Mouse (Mus musculus): ENCODE measurements around the gene Igsf9. TPM values are rescaled to one million over a fixed set of nuclear protein-coding genes. Genes with fewer than 3 reads are reported as not detected.

Gene Igsf9
- polyA plus RNA-seq, 1 experiment, result 0.77 TPM

GRCm38 (mm10) chr1:172528701-172529100 lies 47.1 kb downstream of the Igsf9 start:
- H3K79me2 ChIP-seq (ENCODE audit: control insufficient read depth, insufficient read depth), result no peaks in the 10 kb centered on the region
- H3ac ChIP-seq (ENCODE audit: control insufficient read depth, insufficient read length), result no peak overlapping the region
- no peak overlapping the region for H3K4me2 ChIP-seq (ENCODE audit: low read depth)
- no peak overlapping the region for H3K4me3 ChIP-seq
- TF ChIP-seq MYOD1 (IDR thresholded peaks at IDR 0.05; ENCODE audit: control insufficient read depth in 1 of 3, insufficient read length in 2 of 3, low read depth in 2 of 3) (no peak), CEBPB (IDR thresholded peaks at IDR 0.05; ENCODE audit: insufficient read depth, poor library complexity, severe bottlenecking) (no peak), SRF (IDR thresholded peaks at IDR 0.05; ENCODE audit: control insufficient read depth, insufficient read length, low read depth) (no peak), REST (IDR thresholded peaks at IDR 0.05; ENCODE audit: insufficient read depth, insufficient read length) (no peak), MYOG (IDR thresholded peaks at IDR 0.05; ENCODE audit: control insufficient read depth in 1 of 3, insufficient read depth in 1 of 3, insufficient read length in 2 of 3, low read depth in 2 of 3) (no peak), MAX (IDR thresholded peaks at IDR 0.05; ENCODE audit: low read depth) (no peak), TCF3 (IDR thresholded peaks at IDR 0.05; ENCODE audit: insufficient read length, low read depth) (no peak), POLR2AphosphoS2 (IDR thresholded peaks at IDR 0.05; ENCODE audit: insufficient read length, low read depth) (no peak)
- no peaks in the 10 kb centered on the region for H3K36me3 ChIP-seq (ENCODE audit: control insufficient read depth, insufficient read depth)
- no peaks in the 10 kb centered on the region for H3K27me3 ChIP-seq (ENCODE audit: control insufficient read depth, insufficient read depth, insufficient read length)

GRCm38 (mm10) chr1:172530544-172531220 lies 49.1 kb downstream of the Igsf9 start:
- H3K27me3 ChIP-seq (ENCODE audit: control insufficient read depth, insufficient read depth, insufficient read length), result no peaks in the 10 kb centered on the region
- TF ChIP-seq MYOG (IDR thresholded peaks at IDR 0.05; ENCODE audit: control insufficient read depth in 1 of 3, insufficient read depth in 1 of 3, insufficient read length in 2 of 3, low read depth in 2 of 3), result no peak
- TF ChIP-seq TCF12 (IDR thresholded peaks at IDR 0.05; ENCODE audit: insufficient read depth, poor library complexity, severe bottlenecking), result no peak
- TF ChIP-seq E2F4 (IDR thresholded peaks at IDR 0.05; ENCODE audit: insufficient read depth), result no peak
- no peak for TF ChIP-seq MYOD1 (IDR thresholded peaks at IDR 0.05; ENCODE audit: control insufficient read depth in 1 of 3, insufficient read length in 2 of 3, low read depth in 2 of 3)
- TF ChIP-seq SRF (IDR thresholded peaks at IDR 0.05; ENCODE audit: control insufficient read depth, insufficient read length, low read depth), result no peak
- no peak for TF ChIP-seq MAX (IDR thresholded peaks at IDR 0.05; ENCODE audit: low read depth)
- no peak for TF ChIP-seq POLR2A (IDR thresholded peaks at IDR 0.05; ENCODE audit: insufficient read length, low read depth)
- TF ChIP-seq CEBPB (IDR thresholded peaks at IDR 0.05; ENCODE audit: insufficient read depth, poor library complexity, severe bottlenecking), result no peak
- no peak for TF ChIP-seq TCF3 (IDR thresholded peaks at IDR 0.05; ENCODE audit: insufficient read length, low read depth)
- TF ChIP-seq POLR2AphosphoS2 (IDR thresholded peaks at IDR 0.05; ENCODE audit: insufficient read length, low read depth), result no peak
- TF ChIP-seq REST (IDR thresholded peaks at IDR 0.05; ENCODE audit: insufficient read depth, insufficient read length), result no peak
- no peak for TF ChIP-seq USF1 (IDR thresholded peaks at IDR 0.05; ENCODE audit: low read depth)
- peak overlapping the region; percentile 12 for H3K4me2 ChIP-seq (ENCODE audit: low read depth)
- no peaks in the 10 kb centered on the region for H3K79me2 ChIP-seq (ENCODE audit: control insufficient read depth, insufficient read depth)
- H3K36me3 ChIP-seq (ENCODE audit: control insufficient read depth, insufficient read depth), result no peaks in the 10 kb centered on the region
- H3K4me3 ChIP-seq, result no peak overlapping the region
- no peak overlapping the region for H3ac ChIP-seq (ENCODE audit: control insufficient read depth, insufficient read length)

- no peak overlapping the region for H3ac ChIP-seq (ENCODE audit: control insufficient read depth, insufficient read length)
- no peaks in the 10 kb centered on the region for H3K27me3 ChIP-seq (ENCODE audit: control insufficient read depth, insufficient read depth, insufficient read length)
- TF ChIP-seq MYOD1 (IDR thresholded peaks at IDR 0.05; ENCODE audit: control insufficient read depth in 1 of 3, insufficient read length in 2 of 3, low read depth in 2 of 3) (no peak), POLR2AphosphoS2 (IDR thresholded peaks at IDR 0.05; ENCODE audit: insufficient read length, low read depth) (no peak), CEBPB (IDR thresholded peaks at IDR 0.05; ENCODE audit: insufficient read depth, poor library complexity, severe bottlenecking) (no peak), POLR2A (IDR thresholded peaks at IDR 0.05; ENCODE audit: insufficient read length, low read depth) (no peak), MAX (IDR thresholded peaks at IDR 0.05; ENCODE audit: low read depth) (no peak), SRF (IDR thresholded peaks at IDR 0.05; ENCODE audit: control insufficient read depth, insufficient read length, low read depth) (no peak), TCF3 (IDR thresholded peaks at IDR 0.05; ENCODE audit: insufficient read length, low read depth) (no peak), REST (IDR thresholded peaks at IDR 0.05; ENCODE audit: insufficient read depth, insufficient read length) (no peak)
- no peak overlapping the region for H3K4me3 ChIP-seq
- no peaks in the 10 kb centered on the region for H3K36me3 ChIP-seq (ENCODE audit: control insufficient read depth, insufficient read depth)
- no peaks in the 10 kb centered on the region for H3K79me2 ChIP-seq (ENCODE audit: control insufficient read depth, insufficient read depth)
- H3K4me2 ChIP-seq (ENCODE audit: low read depth), result no peak overlapping the region
These were observed 51.0 kb downstream of the Igsf9 start for GRCm38 (mm10) chr1:172532551-172532950.

- Histone ChIP-seq H3K27me3 (ENCODE audit: control insufficient read depth, insufficient read depth, insufficient read length) (no peaks in the 10 kb centered on the region), H3K79me2 (ENCODE audit: control insufficient read depth, insufficient read depth) (no peaks in the 10 kb centered on the region), H3K4me3 (no peak overlapping the region), H3K36me3 (ENCODE audit: control insufficient read depth, insufficient read depth) (no peaks in the 10 kb centered on the region), H3ac (ENCODE audit: control insufficient read depth, insufficient read length) (no peak overlapping the region), H3K4me2 (ENCODE audit: low read depth) (no peak overlapping the region)
- no peak for TF ChIP-seq MYOG (IDR thresholded peaks at IDR 0.05; ENCODE audit: control insufficient read depth in 1 of 3, insufficient read depth in 1 of 3, insufficient read length in 2 of 3, low read depth in 2 of 3)
These were observed 53.5 kb downstream of the Igsf9 start for GRCm38 (mm10) chr1:172535116-172535515.

- Histone ChIP-seq H3K79me2 (ENCODE audit: control insufficient read depth, insufficient read depth) (no peaks in the 10 kb centered on the region), H3K27me3 (ENCODE audit: control insufficient read depth, insufficient read depth, insufficient read length) (peaks cover 5% of the 10 kb centered on the region), H3K4me3 (no peak overlapping the region), H3ac (ENCODE audit: control insufficient read depth, insufficient read length) (no peak overlapping the region), H3K36me3 (ENCODE audit: control insufficient read depth, insufficient read depth) (no peaks in the 10 kb centered on the region), H3K4me2 (ENCODE audit: low read depth) (no peak overlapping the region)
- TF ChIP-seq USF1 (IDR thresholded peaks at IDR 0.05; ENCODE audit: low read depth) (no peak), POLR2AphosphoS2 (IDR thresholded peaks at IDR 0.05; ENCODE audit: insufficient read length, low read depth) (no peak), SRF (IDR thresholded peaks at IDR 0.05; ENCODE audit: control insufficient read depth, insufficient read length, low read depth) (no peak), TCF3 (IDR thresholded peaks at IDR 0.05; ENCODE audit: insufficient read length, low read depth) (no peak), REST (IDR thresholded peaks at IDR 0.05; ENCODE audit: insufficient read depth, insufficient read length) (no peak), MAX (IDR thresholded peaks at IDR 0.05; ENCODE audit: low read depth) (no peak), CEBPB (IDR thresholded peaks at IDR 0.05; ENCODE audit: insufficient read depth, poor library complexity, severe bottlenecking) (no peak), E2F4 (IDR thresholded peaks at IDR 0.05; ENCODE audit: insufficient read depth) (no peak), POLR2A (IDR thresholded peaks at IDR 0.05; ENCODE audit: insufficient read length, low read depth) (no peak), TCF12 (IDR thresholded peaks at IDR 0.05; ENCODE audit: insufficient read depth, poor library complexity, severe bottlenecking) (no peak), MYOG (IDR thresholded peaks at IDR 0.05; ENCODE audit: control insufficient read depth in 1 of 3, insufficient read depth in 1 of 3, insufficient read length in 2 of 3, low read depth in 2 of 3) (no peak), MYOD1 (IDR thresholded peaks at IDR 0.05; ENCODE audit: control insufficient read depth in 1 of 3, insufficient read length in 2 of 3, low read depth in 2 of 3) (no peak)
These were observed 58.2 kb downstream of the Igsf9 start for GRCm38 (mm10) chr1:172539827-172540226.
